Mouse (Mus musculus) forebrain, embryonic 10.5 days (tissue): Measurements from ENCODE around the gene Ush1g. TPM values are rescaled to one million over a fixed set of nuclear protein-coding genes. Genes with fewer than 3 reads are reported as not detected.

Source experiments
- DNase-seq: peaks from one replicate; pipeline ENCODE4 v3.0.0-alpha.2; 2017; ENCODE audit warnings: low spot score; ENCODE audit errors: extremely low spot score
- H3K27ac ChIP-seq: fragments of 300-500 bp; sonication (generic); 2 replicates; pipeline ENCODE4 v1.5.1; 2016; ENCODE audit warnings: mild to moderate bottlenecking
- H3K27me3 ChIP-seq: fragments of 300-500 bp; sonication (generic); 2 replicates; pipeline ENCODE4 v1.6.1; 2016; ENCODE audit warnings: mild to moderate bottlenecking; ENCODE audit not compliant: poor library complexity, severe bottlenecking
- H3K36me3 ChIP-seq: fragments of 300-500 bp; sonication (generic); replicated peaks from 2 replicates; pipeline ENCODE4 v1.6.1; 2016; ENCODE audit warnings: mild to moderate bottlenecking, moderate library complexity
- H3K4me1 ChIP-seq: fragments of 300-500 bp; sonication (generic); 2 replicates; pipeline ENCODE4 v1.6.1; 2016
- H3K4me3 ChIP-seq: fragments of 300-500 bp; sonication (generic); 2 replicates; pipeline ENCODE4 v1.5.1; 2016; ENCODE audit warnings: mild to moderate bottlenecking, moderate library complexity
- H3K9me3 ChIP-seq: fragments of 300-500 bp; sonication (generic); 2 replicates; pipeline ENCODE4 v1.6.1; 2016; ENCODE audit warnings: mild to moderate bottlenecking, moderate library complexity
- WGBS: fragments of 180-500 bp; shearing (Covaris S2); methylation state at CpG from one replicate; pipeline ENCODE4 v1.1.7; 2016; 5-methylcytosine and 5-hydroxymethylcytosine counted together
- polyA plus RNA-seq: library from polyadenylated mRNA; unstranded; fragments of >200 nt; fragmentation: Nextera tagmentation; extraction: Ambion mirVana; gene quantifications from 2 replicates; pipeline ENCODE4 v1.2.1, GENCODE M21; 2016

Gene Ush1g
- polyA plus RNA-seq, 1 experiment from 2014 or later = not detected

DNA sequence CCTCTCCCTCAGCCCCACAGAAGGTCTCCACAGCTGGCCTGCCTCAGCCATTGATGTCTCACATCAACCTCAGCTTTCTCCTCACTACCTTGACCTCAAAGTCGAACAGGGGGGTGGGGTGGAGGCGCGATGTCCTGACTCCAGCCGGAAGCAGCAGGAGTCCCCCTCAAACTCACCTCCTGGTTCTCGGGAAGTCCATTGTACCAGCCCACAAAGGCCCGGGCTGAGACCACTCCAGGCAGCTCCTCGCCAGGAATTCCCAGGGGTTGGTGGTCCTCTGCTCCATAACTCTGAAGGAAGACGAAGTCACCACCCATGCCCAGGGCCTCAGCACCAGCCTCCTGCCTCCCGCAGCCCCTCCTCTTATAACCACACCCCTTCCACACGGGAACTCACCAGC lies 50.4 kb downstream of the Ush1g start:
- DNase-seq = no peak
- H3K4me1 ChIP-seq = peaks cover 65% of the 10 kb centered on the region

DNA sequence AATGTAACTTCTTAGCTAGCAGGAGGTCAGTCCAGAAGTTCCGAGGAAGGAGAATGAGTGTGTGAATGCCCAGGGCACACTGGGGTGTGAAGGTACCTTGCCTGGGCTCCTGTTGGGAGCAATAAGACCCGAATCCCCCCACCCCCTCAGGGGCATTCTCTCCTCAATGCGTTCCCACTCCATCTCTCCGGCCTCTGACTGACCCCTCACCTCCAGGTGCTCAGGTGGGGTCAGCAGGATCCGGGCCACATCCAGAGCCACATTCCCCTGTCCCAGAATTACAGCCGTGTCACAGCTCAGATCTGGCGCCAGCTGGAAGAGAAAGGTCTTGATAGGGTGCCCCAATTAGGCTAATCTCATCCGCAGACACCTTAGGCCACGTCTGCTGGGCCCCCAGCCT lies 50.8 kb downstream of the Ush1g start:
- Histone ChIP-seq H3K27me3 (peaks cover 43% of the 10 kb centered on the region), H3K36me3 (peaks cover 23% of the 10 kb centered on the region), H3K9me3 (no peaks in the 10 kb centered on the region), H3K4me3 (no peak overlapping the region), H3K4me1 (peaks cover 65% of the 10 kb centered on the region), H3K27ac (no peak overlapping the region)
- WGBS = 83% methylated on average over 9 of the region's 9 CpGs
- no peak for DNase-seq

More for the DNA sequence above, 50.4 kb downstream of the Ush1g start:
- H3K27me3 ChIP-seq = peaks cover 39% of the 10 kb centered on the region
- no peak overlapping the region for H3K4me3 ChIP-seq
- H3K9me3 ChIP-seq = no peaks in the 10 kb centered on the region
- 73% methylated on average over 10 of the region's 10 CpGs for WGBS
- H3K36me3 ChIP-seq = peaks cover 23% of the 10 kb centered on the region
- H3K27ac ChIP-seq = no peak overlapping the region

DNA sequence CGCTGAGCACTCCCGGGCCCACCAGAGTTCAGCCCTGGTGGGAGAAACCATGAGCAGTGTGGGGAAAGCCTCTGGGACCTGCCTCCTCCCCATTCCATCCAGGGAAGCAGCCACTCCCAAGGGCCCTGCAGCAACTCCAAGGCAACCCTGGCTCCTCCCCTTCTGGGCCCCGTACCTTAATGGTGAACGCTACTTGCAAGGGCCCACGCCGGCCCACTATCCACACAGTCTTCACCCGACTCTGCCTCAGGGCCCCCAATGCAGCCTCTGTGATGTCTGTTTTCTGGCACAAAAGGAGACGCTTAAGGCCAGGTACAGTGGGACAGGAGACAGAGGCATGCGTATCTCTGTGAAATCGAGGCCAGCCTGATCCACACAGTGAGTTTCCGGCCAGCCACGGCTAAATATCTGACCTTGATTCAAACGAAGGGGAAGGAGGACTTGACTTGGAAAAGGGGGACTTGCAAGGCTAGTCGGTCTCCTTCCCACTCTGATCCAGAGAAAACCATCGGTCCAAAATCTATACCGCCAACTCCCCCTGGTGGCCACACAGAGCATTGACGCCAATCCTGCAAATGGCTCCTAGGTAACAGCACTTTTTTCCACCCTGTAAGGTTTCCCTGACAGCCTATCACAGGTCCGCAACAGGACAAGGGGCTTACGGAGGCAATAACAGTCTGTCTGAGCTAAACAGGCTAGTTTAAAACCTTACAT lies 51.5 kb downstream of the Ush1g start:
- 33% methylated on average over 19 of the region's 19 CpGs for WGBS
- peaks cover 51% of the 10 kb centered on the region for H3K27me3 ChIP-seq
- DNase-seq = peak; percentile 82
- H3K27ac ChIP-seq = no peak overlapping the region
- H3K4me3 ChIP-seq = no peak overlapping the region
- H3K9me3 ChIP-seq = no peaks in the 10 kb centered on the region
- H3K4me1 ChIP-seq = peaks cover 65% of the 10 kb centered on the region
- peaks cover 23% of the 10 kb centered on the region for H3K36me3 ChIP-seq

DNA sequence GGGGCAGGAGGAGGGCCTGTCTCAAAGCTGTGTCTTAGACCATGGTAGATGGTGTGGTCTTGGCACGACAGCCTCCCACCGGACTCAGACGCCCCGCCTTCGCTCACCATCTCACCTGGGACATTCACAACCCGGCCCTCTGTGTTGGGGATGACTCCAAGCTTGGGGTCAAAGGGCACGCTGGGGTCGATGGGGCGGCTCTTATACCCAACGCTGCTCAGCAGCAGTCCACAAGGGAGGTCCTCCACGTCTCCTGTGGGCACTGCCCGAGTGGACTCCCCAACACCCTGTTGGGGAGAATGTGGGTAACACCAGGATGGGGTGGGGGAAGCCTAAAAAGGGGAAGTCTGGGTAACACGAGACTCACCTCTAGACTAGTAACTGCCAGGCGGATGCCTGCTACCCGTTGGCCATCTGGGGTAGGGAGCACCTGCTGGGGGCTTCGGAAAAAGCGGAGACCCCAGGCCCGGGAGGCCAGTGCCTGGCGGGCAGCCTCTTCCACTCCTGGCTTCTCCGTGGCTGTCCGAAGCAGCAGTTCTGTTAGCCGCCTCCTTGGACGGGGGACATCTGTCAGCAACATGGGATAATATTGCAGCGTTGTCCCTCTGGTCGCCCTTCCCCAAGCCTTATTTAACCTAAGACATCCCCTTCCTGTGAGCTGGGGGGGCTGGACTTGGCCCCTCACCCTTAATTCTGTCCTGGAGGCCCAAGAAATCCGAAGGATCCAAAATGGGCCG lies 52.3 kb downstream of the Ush1g start:
- no peak overlapping the region for H3K27ac ChIP-seq
- H3K4me3 ChIP-seq = no peak overlapping the region
- H3K9me3 ChIP-seq = no peaks in the 10 kb centered on the region
- DNase-seq = no peak
- peaks cover 66% of the 10 kb centered on the region for H3K4me1 ChIP-seq
- H3K27me3 ChIP-seq = peaks cover 59% of the 10 kb centered on the region
- WGBS = 92% methylated on average over 27 of the region's 27 CpGs
- peaks cover 23% of the 10 kb centered on the region for H3K36me3 ChIP-seq

DNA sequence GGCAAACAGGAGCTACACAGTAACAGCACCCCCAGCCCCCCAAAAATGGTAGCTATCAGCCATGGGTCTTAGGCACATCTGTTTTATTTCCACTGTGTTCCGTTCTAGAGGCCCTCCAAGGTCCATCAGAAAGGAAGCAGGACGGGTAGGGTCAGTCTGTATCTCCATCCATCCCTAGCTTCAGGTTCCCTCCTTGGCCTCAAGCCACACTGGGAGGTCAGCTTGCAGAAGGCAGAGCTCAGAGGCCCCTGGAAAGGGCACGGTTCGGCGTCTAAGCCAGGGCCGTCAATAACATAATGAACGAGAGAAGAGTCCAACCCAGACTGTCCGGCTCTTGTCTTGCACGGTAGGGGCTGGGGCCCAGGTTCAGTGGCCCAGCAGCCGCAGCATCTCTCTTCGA lies 53.9 kb downstream of the Ush1g start:
- H3K27ac ChIP-seq = no peak overlapping the region
- H3K36me3 ChIP-seq = peaks cover 23% of the 10 kb centered on the region
- WGBS = 81% methylated on average over 11 of the region's 11 CpGs
- H3K27me3 ChIP-seq = peaks cover 74% of the 10 kb centered on the region
- no peak for DNase-seq
- H3K9me3 ChIP-seq = no peaks in the 10 kb centered on the region
- no peak overlapping the region for H3K4me3 ChIP-seq
- H3K4me1 ChIP-seq = peaks cover 54% of the 10 kb centered on the region

DNA sequence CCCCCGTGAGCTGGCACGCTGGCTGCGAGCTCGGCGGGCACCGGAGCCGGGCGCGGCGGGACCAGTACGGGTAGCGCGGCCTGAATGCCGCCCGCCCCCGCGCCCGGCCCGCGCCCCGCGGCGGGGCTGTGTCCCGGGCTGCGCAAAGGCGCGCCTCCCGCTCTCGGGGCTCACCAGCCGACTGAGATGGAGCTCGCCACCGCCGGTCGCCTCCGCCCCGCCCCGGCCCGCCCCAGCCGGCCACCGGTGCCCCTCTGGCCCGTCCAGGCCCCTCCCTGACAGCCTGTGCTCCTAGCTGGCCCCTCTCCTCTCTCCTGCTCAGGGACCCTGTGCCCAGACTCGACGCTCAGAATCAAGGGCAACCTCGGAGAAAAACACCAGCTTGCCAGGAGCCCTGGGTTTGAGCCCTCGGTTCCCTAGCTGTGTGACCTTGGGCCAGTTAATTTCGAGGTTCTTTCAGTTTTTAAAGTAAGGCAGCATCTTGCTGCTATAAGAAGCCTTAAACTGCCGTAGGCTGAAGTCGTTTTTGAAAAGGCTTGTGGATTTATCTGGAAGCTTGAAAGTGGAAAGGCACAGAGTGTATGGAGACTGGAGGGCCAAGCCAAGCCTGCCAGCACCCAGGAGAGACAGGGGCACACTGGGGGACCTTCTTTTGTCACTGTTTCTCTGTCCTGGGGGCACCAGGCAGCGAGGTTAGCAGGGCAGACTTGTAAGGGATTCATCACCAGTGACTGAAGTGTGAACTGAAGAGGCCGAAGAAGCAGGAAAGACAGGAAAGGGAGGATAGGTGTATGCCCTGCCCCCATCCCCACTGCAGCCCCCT lies 54.6 kb downstream of the Ush1g start, which contains the start of gene Grin2c:
Grin2c (minus strand) TSS at position 183 of the 823 bp plus-strand sequence.
- no peak within 1 kb of the TSS; the same call in 1 of the 2 replicates for H3K27ac ChIP-seq
- no peak for DNase-seq
- peak within 1 kb of the TSS; percentile 51 for H3K4me3 ChIP-seq
- whole genome bisulfite sequencing = 6% methylated on average over 50 of the region's 50 CpGs
- peaks cover 81% of the 10 kb centered on the region for H3K27me3 ChIP-seq
- H3K9me3 ChIP-seq = no peaks in the 10 kb centered on the region
- peaks cover 23% of the 10 kb centered on the region for H3K36me3 ChIP-seq
- H3K4me1 ChIP-seq = peaks cover 51% of the 10 kb centered on the region

DNA sequence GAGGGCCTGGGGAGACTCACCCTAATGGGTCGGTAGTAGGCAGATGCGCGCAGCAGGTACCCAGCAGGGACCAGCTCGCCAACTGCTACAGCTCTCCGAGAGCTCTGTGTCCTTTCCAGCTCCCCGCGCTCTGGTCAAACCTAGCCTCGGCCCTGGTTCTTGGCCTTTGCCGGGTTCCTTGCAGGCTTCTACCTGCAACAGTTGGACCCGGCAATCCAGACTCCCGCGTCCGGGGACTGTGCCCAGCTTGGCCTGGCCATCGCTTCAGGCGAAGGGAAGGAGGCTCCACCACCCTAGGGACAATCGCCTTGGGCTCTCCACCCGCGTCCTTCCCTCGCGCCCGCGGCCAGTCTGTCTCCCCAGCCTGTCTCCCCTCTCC lies 55.5 kb downstream of the Ush1g start:
- Histone ChIP-seq H3K4me1 (peaks cover 51% of the 10 kb centered on the region), H3K36me3 (peaks cover 21% of the 10 kb centered on the region), H3K27ac (no peak overlapping the region; the same call in 1 of the 2 replicates), H3K4me3 (peak overlapping the region; percentile 51), H3K27me3 (peaks cover 90% of the 10 kb centered on the region), H3K9me3 (no peaks in the 10 kb centered on the region)
- peak; percentile 25 for DNase-seq
- WGBS = 2% methylated on average over 22 of the region's 22 CpGs

DNA sequence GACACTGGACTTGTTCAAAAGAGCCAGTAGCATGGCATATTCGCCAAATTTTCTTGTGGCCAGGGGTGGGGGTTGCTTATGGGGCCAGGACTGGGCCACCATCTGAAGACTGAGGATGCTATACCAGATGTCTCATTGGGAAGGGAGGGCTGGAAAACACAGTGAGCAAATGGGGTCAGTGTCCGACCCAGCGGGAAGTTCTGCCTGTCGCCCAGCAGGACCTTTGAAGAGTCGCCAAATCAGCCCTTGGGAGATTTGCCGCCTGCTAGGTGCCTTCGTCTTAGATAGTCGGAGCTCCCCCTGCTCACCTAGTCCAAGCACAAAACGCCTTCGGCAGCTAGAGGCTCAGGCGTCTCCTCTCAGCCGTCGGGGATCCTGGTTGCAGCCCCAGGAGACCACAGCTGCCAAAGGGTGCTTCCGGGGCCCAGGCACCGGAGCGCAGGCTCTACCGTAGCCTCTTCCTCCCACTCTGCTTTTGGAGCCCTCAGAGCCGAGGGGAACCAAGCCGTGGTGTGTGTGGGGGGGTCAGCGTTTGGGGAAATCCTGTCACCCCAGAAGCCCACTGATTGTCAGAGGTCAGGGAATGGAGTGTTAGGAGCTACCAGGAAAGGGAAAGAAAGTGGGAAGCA lies 56.0 kb downstream of the Ush1g start:
- 2% methylated on average over 20 of the region's 20 CpGs for WGBS
- Histone ChIP-seq H3K4me3 (peak overlapping the region; percentile 51), H3K4me1 (peaks cover 46% of the 10 kb centered on the region)

More for the DNA sequence above, 56.0 kb downstream of the Ush1g start:
- no peak for DNase-seq
- Histone ChIP-seq H3K27me3 (peaks cover 95% of the 10 kb centered on the region), H3K27ac (no peak overlapping the region), H3K9me3 (no peaks in the 10 kb centered on the region), H3K36me3 (peaks cover 19% of the 10 kb centered on the region)

Other genes starting within 250 kb of the Ush1g start
- 0.76 and 0.90 TPM in 2 replicates for gene Rab37, start 230.6 kb downstream of the Ush1g start, polyA plus RNA-seq
- gene Cd300lf, start 188.0 kb downstream of the Ush1g start, polyA plus RNA-seq = 0.09 and 0.10 TPM in 2 replicates
- 36.6 and 38.1 TPM in 2 replicates for gene Slc9a3r1, start 158.7 kb downstream of the Ush1g start, polyA plus RNA-seq
- 8.7 and 8.8 TPM in 2 replicates for gene Tmem104, start 134.6 kb downstream of the Ush1g start, polyA plus RNA-seq
- gene Nat9, start 134.2 kb downstream of the Ush1g start, polyA plus RNA-seq = 16.9 and 20.6 TPM in 2 replicates
- gene Grin2c, start 54.8 kb downstream of the Ush1g start, polyA plus RNA-seq = not detected in 2 replicates
- gene Fdxr, start 45.0 kb downstream of the Ush1g start, polyA plus RNA-seq = 16.3 and 17.5 TPM in 2 replicates
- 0.45 and 0.49 TPM in 2 replicates for gene Fads6, start 24.4 kb downstream of the Ush1g start, polyA plus RNA-seq
- 0.12 TPM in 1 of 2 replicates, not detected in the other for gene Otop2, start 14.9 kb downstream of the Ush1g start, polyA plus RNA-seq
- gene Otop3, start 12.7 kb upstream of the Ush1g start, polyA plus RNA-seq = not detected in 2 replicates
- 16.2 and 18.2 TPM in 2 replicates for gene Hid1, start 45.7 kb upstream of the Ush1g start, polyA plus RNA-seq
- gene Cdr2l, start 59.9 kb upstream of the Ush1g start, polyA plus RNA-seq = 21.1 and 21.8 TPM in 2 replicates
- 275 and 277 TPM in 2 replicates for gene Mrpl58, start 81.7 kb upstream of the Ush1g start, polyA plus RNA-seq
- gene Atp5h, start 97.9 kb upstream of the Ush1g start, polyA plus RNA-seq = 877 and 886 TPM in 2 replicates
- 8.9 and 10.3 TPM in 2 replicates for gene Kctd2, start 98.1 kb upstream of the Ush1g start, polyA plus RNA-seq
- gene Trim80, start 118.5 kb upstream of the Ush1g start, polyA plus RNA-seq = 0.15 and 0.19 TPM in 2 replicates
- 0.19 and 0.20 TPM in 2 replicates for gene Slc16a5, start 140.4 kb upstream of the Ush1g start, polyA plus RNA-seq
- 8.1 and 8.2 TPM in 2 replicates for gene Armc7, start 153.6 kb upstream of the Ush1g start, polyA plus RNA-seq
- 93.2 and 94.5 TPM in 2 replicates for gene Nt5c, start 169.8 kb upstream of the Ush1g start, polyA plus RNA-seq
- gene Jpt1, start 192.3 kb upstream of the Ush1g start, polyA plus RNA-seq = 719 and 771 TPM in 2 replicates
- 1,497 and 1,498 TPM in 2 replicates for gene Sumo2, start 214.2 kb upstream of the Ush1g start, polyA plus RNA-seq
- gene Nup85, start 242.4 kb upstream of the Ush1g start, polyA plus RNA-seq = 281 and 299 TPM in 2 replicates